Mouse (Mus musculus) liver, embryonic 14.5 days (tissue): Measurements from ENCODE around the gene Atrip. TPM values are rescaled to one million over a fixed set of nuclear protein-coding genes. Genes with fewer than 3 reads are reported as not detected.

ENCODE experiments used
- ATAC-seq: fragments of 200-750 bp; cut with Nextera tagmentation; 2 replicates; pipeline ENCODE4 v1.8.0; 2017; ENCODE audit warnings: moderate number of reproducible peaks, mild to moderate bottlenecking, moderate library complexity; ENCODE audit not compliant: insufficient read depth
- DNase-seq, 3 experiments: peaks; one replicate each; pipeline ENCODE4 v3.0.0-alpha.2; 2012 to 2013; ENCODE audit warnings: low read depth in 3 of 3, low spot score in 3 of 3
- H3K27ac ChIP-seq: fragments of 300-500 bp; sonication (generic); 2 replicates; pipeline ENCODE4 v1.5.1; 2014; ENCODE audit warnings: moderate library complexity, mild to moderate bottlenecking, control low read depth, inconsistent platforms
- H3K27me3 ChIP-seq: fragments of 300-500 bp; sonication (generic); 2 replicates; pipeline ENCODE4 v1.6.1; 2014; ENCODE audit warnings: mild to moderate bottlenecking, low read length, moderate library complexity; ENCODE audit not compliant: control insufficient read depth, insufficient read depth
- H3K36me3 ChIP-seq: fragments of 300-500 bp; sonication (generic); replicated peaks from 2 replicates; pipeline ENCODE4 v1.6.1; 2014; ENCODE audit warnings: low read depth; ENCODE audit not compliant: control insufficient read depth, insufficient read depth
- H3K4me1 ChIP-seq, 2 experiments: fragments of 200-500 bp in 1 of 2; fragments of 300-500 bp in 1 of 2; sonication (generic) in 1 of 2; replicated peaks; 2 replicates each; pipeline ENCODE4 v1.6.1; 2012 to 2014; ENCODE audit warnings: antibody characterized with exemption in 1 of 2, inconsistent platforms in 1 of 2, low read length in 1 of 2; ENCODE audit not compliant: control insufficient read depth in 2 of 2, insufficient read depth in 2 of 2
- H3K4me2 ChIP-seq: fragments of 300-500 bp; sonication (generic); 2 replicates; pipeline ENCODE4 v1.6.1; 2014; ENCODE audit warnings: low read depth, mild to moderate bottlenecking, control low read depth, moderate library complexity
- H3K4me3 ChIP-seq, 2 experiments: fragments of 200-500 bp in 1 of 2; fragments of 300-500 bp in 1 of 2; sonication (generic) in 1 of 2; 2 replicates each; pipeline ENCODE4 v1.5.1; 2012 to 2014; ENCODE audit warnings: low read depth in 2 of 2, low read length in 2 of 2, mild to moderate bottlenecking in 2 of 2, control low read depth in 1 of 2, inconsistent platforms in 1 of 2, moderate library complexity in 1 of 2; ENCODE audit not compliant: insufficient read depth in 1 of 2
- H3K9ac ChIP-seq: fragments of 300-500 bp; sonication (generic); replicated peaks from 2 replicates; pipeline ENCODE4 v1.6.1; 2014; ENCODE audit warnings: mild to moderate bottlenecking, control low read depth, moderate library complexity
- H3K9me3 ChIP-seq: fragments of 300-500 bp; sonication (generic); 2 replicates; pipeline ENCODE4 v1.6.1; 2016; ENCODE audit warnings: low read length, mixed read lengths; ENCODE audit not compliant: control insufficient read depth
- CTCF ChIP-seq: IDR thresholded peaks from 2 replicates; pipeline ENCODE4 v1.5.1; 2016; ENCODE audit warnings: antibody characterized with exemption, low read depth, control low read depth
- EP300 ChIP-seq: IDR thresholded peaks from 2 replicates; pipeline ENCODE4 v1.6.1; 2016; ENCODE audit warnings: antibody characterized with exemption, low read depth
- WGBS: fragments of 180-500 bp; shearing (Covaris S2); extraction: QIAGEN DNeasy Blood & Tissue Kit; methylation state at CpG from one replicate; pipeline ENCODE4 v1.1.7; 2014; ENCODE audit not compliant: insufficient replicate concordance; 5-methylcytosine and 5-hydroxymethylcytosine counted together
- polyA plus RNA-seq, 2 experiments: library from polyadenylated mRNA; depleted of rRNA in 1 of 2; stranded (reverse) in 1 of 2; unstranded in 1 of 2; fragments of >200 nt; fragmentation: Nextera tagmentation in 1 of 2; extraction: Ambion mirVana in 1 of 2; gene quantifications; 2 replicates each; pipeline versions ENCODE4 v1.2.1 to v1.2.3; 2012 to 2014

Gene Atrip
- polyA plus RNA-seq, 2 experiments, result 6.5 to 9.0 TPM

DNA sequence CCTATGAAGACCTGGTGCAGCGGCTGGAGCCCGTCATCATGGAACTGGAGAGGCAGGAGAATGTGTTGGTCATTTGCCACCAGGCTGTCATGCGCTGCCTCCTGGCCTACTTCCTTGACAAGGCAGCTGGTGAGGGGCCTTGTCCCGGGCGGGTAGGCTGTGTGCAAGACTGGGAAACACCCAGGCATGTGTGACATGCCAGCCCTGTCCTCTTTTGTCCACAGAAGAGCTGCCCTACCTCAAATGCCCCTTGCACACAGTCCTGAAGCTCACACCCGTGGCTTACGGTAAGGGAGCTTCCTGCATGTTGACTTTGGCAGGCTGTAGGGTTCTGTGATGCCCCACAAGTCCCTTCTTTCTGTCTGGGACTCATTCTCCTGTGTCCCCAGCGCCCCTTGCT lies 46.4 kb downstream of the Atrip start:
- no peak overlapping the region for H3K4me3 ChIP-seq
- H3K36me3 ChIP-seq, result no peaks in the 10 kb centered on the region
- no peak overlapping the region for H3K4me2 ChIP-seq
- H3K9ac ChIP-seq, result no peak overlapping the region
- no peaks in the 10 kb centered on the region for H3K9me3 ChIP-seq
- peaks cover under 1 to 4% of the 10 kb centered on the region in 2 experiments; a peak in 2 of 4 replicates for H3K4me1 ChIP-seq
- DNase-seq, result no peak
- H3K27me3 ChIP-seq, result no peaks in the 10 kb centered on the region
- ATAC-seq, result no peak
- H3K27ac ChIP-seq, result no peak overlapping the region
- WGBS, result 60% methylated on average over 8 of the region's 8 CpGs
- TF ChIP-seq CTCF (no peak), EP300 (no peak)

DNA sequence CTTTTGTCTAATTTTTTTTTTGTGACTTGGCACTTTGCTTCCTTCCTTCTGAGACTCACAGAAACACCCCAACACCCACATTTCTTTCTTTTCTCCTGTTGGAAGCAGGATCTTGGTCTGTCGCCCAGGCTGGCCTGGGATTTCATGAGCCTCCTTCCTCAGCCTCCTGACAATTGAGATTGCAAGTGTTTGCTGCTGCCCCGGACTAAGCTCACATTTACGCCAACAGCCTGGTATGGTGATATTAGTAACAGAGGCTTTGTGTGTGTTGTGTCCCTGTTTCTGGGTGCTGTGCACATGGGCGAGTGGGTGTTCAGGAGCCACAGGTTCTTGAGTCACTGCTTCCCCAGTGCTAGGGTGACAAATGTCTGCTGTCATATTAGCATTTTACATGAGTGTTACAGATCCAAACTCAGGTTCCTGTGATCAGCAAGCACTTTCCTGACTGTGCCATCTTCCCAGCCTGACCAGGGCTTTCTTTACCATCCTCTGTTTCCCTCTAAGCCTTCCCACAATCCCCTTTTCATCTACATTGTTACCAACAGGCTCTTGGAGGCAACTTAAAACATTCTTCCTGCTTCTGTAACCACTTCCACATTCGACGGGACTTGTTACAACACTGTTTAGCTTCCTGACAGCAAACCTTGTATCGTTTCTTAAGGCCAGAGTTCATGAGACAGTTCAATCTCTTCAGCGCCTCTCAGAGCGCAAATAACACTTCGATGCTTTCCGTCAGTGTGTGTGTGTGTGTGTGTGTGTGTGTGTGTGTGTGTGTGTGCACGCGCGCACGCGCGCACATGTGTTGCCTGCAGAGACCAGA lies 50.8 kb downstream of the Atrip start:
- 59% methylated on average over 17 of the region's 17 CpGs for WGBS
- Histone ChIP-seq H3K9ac (no peak overlapping the region), H3K4me1 (0 out of 4 replicates have a peak, but pooled peaks cover 0 to 2% of the 10 kb centered on the region in 2 experiments), H3K36me3 (no peaks in the 10 kb centered on the region), H3K27me3 (no peaks in the 10 kb centered on the region), H3K27ac (no peak overlapping the region), H3K9me3 (no peaks in the 10 kb centered on the region), H3K4me2 (no peak overlapping the region), H3K4me3 (no peak overlapping the region)
- TF ChIP-seq EP300 (no peak), CTCF (no peak)
- ATAC-seq, result no peak
- no peak for DNase-seq

DNA sequence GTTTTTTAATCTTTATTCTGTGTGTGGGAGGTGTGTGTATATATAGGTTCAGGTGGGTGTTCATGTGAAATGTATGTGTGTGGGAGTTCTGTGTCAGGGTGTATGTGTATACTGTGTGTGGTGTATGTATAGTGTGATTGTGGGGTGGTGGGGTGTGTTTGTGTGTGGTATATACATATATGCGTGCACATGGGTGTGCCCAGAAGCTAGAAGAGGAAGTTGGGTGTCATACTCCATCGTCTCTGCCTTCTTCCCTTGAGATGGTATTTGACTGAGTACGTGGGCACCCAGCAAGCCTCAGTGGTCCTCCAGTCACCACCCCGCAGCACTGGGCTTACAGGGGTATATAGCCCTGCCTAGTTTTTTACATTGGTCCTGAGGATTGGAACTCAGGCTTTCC lies 52.5 kb downstream of the Atrip start:
- no peaks in the 10 kb centered on the region for H3K27me3 ChIP-seq
- H3K36me3 ChIP-seq, result no peaks in the 10 kb centered on the region
- no peak overlapping the region for H3K9ac ChIP-seq
- WGBS, result 29% methylated on average over 4 of the region's 4 CpGs
- TF ChIP-seq EP300 (no peak), CTCF (no peak)
- no peak overlapping the region for H3K4me3 ChIP-seq
- H3K9me3 ChIP-seq, result no peaks in the 10 kb centered on the region
- ATAC-seq, result no peak
- H3K4me1 ChIP-seq, result peaks cover 7 to 15% of the 10 kb centered on the region in 2 experiments
- no peak overlapping the region for H3K4me2 ChIP-seq
- no peak overlapping the region for H3K27ac ChIP-seq
- DNase-seq, result no peak

DNA sequence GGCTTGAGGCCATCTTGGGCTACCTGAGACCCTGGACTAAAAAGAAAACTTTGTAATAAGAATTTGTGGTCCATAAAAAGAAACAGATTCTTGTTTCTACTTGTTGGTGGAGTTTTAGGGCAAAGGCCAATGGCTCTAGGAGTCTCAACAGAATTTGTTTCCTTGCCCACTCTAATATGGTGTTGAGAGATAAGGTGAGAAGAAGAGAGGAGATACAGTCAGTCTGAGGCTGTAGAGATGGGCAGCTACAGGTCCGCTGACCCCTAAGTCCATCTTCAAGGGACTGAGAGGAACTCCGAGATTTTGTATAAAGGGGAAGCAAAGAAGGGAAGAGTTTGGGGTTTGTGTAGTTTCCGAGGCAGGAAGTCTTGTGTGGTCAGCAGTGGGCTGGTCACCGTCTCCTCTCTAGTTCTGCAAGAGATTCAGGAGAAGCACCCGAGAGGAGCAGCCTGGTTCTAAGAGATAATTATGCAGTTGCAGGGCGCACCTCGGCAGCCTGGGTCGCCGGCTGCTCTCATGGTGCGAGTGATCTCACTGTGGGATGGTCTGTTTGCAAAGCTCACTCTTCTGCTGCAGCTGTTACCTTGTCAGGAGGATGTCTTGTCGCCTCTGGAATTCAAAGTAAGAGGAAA lies 56.8 kb downstream of the Atrip start:
- Histone ChIP-seq H3K27ac (peak overlapping the region; percentile 5), H3K4me2 (peak overlapping the region; percentile 39), H3K36me3 (no peaks in the 10 kb centered on the region), H3K9me3 (no peaks in the 10 kb centered on the region), H3K27me3 (no peaks in the 10 kb centered on the region), H3K9ac (no peak overlapping the region; the same call in 1 of the 2 replicates), H3K4me3 (peak overlapping the region; percentile 1 to 26; a peak in 1 of 4 replicates), H3K4me1 (peaks cover 16 to 24% of the 10 kb centered on the region in 2 experiments)
- DNase-seq, result peak in 1 of 3 experiments; percentile 34
- 4% methylated on average over 11 of the region's 11 CpGs for WGBS
- TF ChIP-seq EP300 (peak; percentile 61), CTCF (no peak)
- peak; percentile 91 for ATAC-seq

DNA sequence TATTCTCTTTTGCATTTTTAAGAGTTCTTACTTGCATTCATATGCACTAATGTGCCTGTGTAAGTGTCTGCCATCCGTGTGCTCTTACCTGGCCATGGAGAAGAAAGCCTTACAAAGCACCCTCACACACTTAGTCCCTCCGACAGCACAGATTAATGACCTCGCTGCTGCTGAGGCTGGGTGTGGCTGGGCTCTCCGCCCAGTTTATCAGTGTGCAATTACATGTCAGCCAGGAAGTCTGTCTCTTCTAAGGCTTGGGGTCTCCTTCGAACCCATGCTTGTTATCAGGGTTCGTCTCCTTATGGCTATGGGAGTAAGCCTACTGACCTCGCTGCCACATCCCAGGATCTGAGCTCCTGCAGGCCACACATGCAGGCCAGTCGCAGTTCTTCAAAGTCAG lies 58.5 kb downstream of the Atrip start:
- Histone ChIP-seq H3K4me3 (no peak overlapping the region), H3K27me3 (no peaks in the 10 kb centered on the region), H3K9ac (no peak overlapping the region), H3K4me2 (peak overlapping the region; percentile 42), H3K9me3 (no peaks in the 10 kb centered on the region), H3K4me1 (peaks cover 16 to 24% of the 10 kb centered on the region in 2 experiments), H3K36me3 (no peaks in the 10 kb centered on the region), H3K27ac (no peak overlapping the region)
- peak; percentile 56 for ATAC-seq
- DNase-seq, result no peak
- WGBS, result 16% methylated on average over 8 of the region's 8 CpGs
- no peak for TF ChIP-seq CTCF
- TF ChIP-seq EP300, result no peak
